Mouse (Mus musculus) thymus, postnatal 36 days (tissue): Measurements from ENCODE around the gene Dach2.
A peak's percentile ranks its signal among the peaks of the same experiment; 100 is the strongest.
"Not testable (repeated sequence)": the region's sequence is repeated elsewhere in the genome, so short reads cannot be mapped to it uniquely, and the experiment has no call there.

Source experiments
- DNase-seq, 2 experiments: peaks; one replicate each; pipeline ENCODE4 v3.0.0; 2022; ENCODE audit warnings: mixed read lengths in 2 of 2

Gene Dach2

GRCm38 (mm10) chrX:113297404-113297803 is at the start of gene Dach2:
TSS of gene Dach2 (plus strand) at chrX:113297510.
- peak; percentile 5 to 11 for DNase-seq

- DNase-seq, result not testable (repeated sequence)
Measured at GRCm38 (mm10) chrX:113252427-113252826, 44.9 kb upstream of the Dach2 start.

- peak; percentile 72 to 83 for DNase-seq
Measured at GRCm38 (mm10) chrX:113298031-113298430, 721 bp downstream of the Dach2 start.

- DNase-seq, result no peak
Measured at GRCm38 (mm10) chrX:113298468-113298867, 1.2 kb downstream of the Dach2 start.

- no peak for DNase-seq
Measured at GRCm38 (mm10) chrX:113304323-113304722, 7.0 kb downstream of the Dach2 start.

GRCm38 (mm10) chrX:113338143-113338542 is 40.8 kb downstream of the Dach2 start:
- no peak for DNase-seq

GRCm38 (mm10) chrX:113394417-113394816 is 97.1 kb downstream of the Dach2 start:
- DNase-seq, result no peak

- no peak for DNase-seq
Measured at GRCm38 (mm10) chrX:113408756-113409155, 111.4 kb downstream of the Dach2 start.

- no peak for DNase-seq
Measured at GRCm38 (mm10) chrX:113421517-113422187, 124.3 kb downstream of the Dach2 start.

GRCm38 (mm10) chrX:113482131-113482530 is 184.8 kb downstream of the Dach2 start:
- no peak for DNase-seq

GRCm38 (mm10) chrX:113545106-113545505 is 247.8 kb downstream of the Dach2 start:
- no peak for DNase-seq

- no peak for DNase-seq
Measured at GRCm38 (mm10) chrX:113563897-113564296, 266.6 kb downstream of the Dach2 start.

- no peak for DNase-seq
Measured at GRCm38 (mm10) chrX:113666069-113666468, 368.8 kb downstream of the Dach2 start.

- no peak for DNase-seq
Measured at GRCm38 (mm10) chrX:113687163-113687562, 389.9 kb downstream of the Dach2 start.

- no peak for DNase-seq
Measured at GRCm38 (mm10) chrX:113712363-113712762, 415.1 kb downstream of the Dach2 start.

GRCm38 (mm10) chrX:113724124-113724523 is 426.8 kb downstream of the Dach2 start:
- DNase-seq, result no peak

- no peak for DNase-seq
Measured at GRCm38 (mm10) chrX:113747122-113747521, 449.8 kb downstream of the Dach2 start.

- no peak for DNase-seq
Measured at GRCm38 (mm10) chrX:113792264-113792663, 495.0 kb downstream of the Dach2 start.

GRCm38 (mm10) chrX:113810369-113810768 is 513.1 kb downstream of the Dach2 start:
- DNase-seq, result no peak

- DNase-seq, result no peak
Measured at GRCm38 (mm10) chrX:113826810-113827209, 529.5 kb downstream of the Dach2 start.

- no peak for DNase-seq
Measured at GRCm38 (mm10) chrX:113833062-113833461, 535.8 kb downstream of the Dach2 start.

- peak in 1 of 2 experiments; percentile 51 for DNase-seq
Measured at GRCm38 (mm10) chrX:113867835-113868495, 570.7 kb downstream of the Dach2 start.
